Mouse (Mus musculus) thymus, postnatal 10 days (tissue): ENCODE results near the gene Rhox4a.
"Not testable (repeated sequence)": the region's sequence is repeated elsewhere in the genome, so short reads cannot be mapped to it uniquely, and the experiment has no call there.

Experiments used
- DNase-seq, 2 experiments: peaks; one replicate each; pipeline ENCODE4 v3.0.0; 2021; ENCODE audit warnings: low spot score in 2 of 2

Rhox4a gene

GRCm38 (mm10) chrX:37265038-37265437, at the start of gene Rhox4a:
TSS of gene Rhox4a (plus strand) at chrX:37265338.
- not testable (repeated sequence) for DNase-seq

DNA sequence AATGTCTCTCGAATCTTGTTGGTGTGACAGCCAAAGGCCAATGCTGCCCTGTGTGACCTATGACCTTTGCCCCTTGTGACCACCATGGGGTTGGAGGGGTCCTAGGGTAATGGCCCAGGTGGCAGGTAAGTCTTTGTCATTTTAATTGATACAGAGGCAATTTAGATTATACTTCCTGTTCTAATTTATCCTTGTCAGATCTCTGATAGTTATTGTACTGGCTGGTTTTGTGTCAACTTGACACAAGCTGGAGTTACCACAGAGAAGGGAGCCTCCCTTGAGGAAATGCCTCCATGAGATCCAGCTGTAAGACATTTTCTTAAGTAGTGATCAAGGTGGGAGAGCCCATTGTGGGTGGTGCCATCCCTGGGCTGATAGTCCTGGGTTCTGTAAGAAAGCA, 43.0 kb upstream of the Rhox4a start, which contains the start of gene Rhox1:
Gene Rhox1, minus strand, starts transcription at position 101 of the 400 bp plus-strand sequence.
- DNase-seq: not testable (repeated sequence)

DNA sequence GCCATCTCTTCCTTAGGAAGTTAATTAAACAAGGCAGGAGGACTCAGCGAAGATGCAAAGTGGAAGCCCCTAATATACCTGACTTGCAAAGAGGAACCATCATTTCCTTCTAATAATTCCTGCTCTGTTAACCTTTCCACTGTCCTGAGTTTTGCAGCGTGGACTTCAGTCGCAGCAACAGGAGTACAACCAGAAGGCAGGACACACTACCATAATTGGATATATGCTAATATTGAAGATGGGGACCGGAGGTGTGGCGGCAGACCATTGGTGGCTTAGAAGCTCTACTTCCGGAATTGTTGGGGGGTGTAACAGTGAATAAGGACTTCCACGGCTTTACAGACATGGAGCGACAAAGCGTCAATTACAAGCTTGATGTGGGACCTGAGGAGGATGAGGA, 20.5 kb upstream of the Rhox4a start, which contains the start of gene Rhox2a:
Gene Rhox2a, plus strand, starts transcription at position 301 of the 400 bp plus-strand sequence.
- not testable (repeated sequence) for DNase-seq

DNA sequence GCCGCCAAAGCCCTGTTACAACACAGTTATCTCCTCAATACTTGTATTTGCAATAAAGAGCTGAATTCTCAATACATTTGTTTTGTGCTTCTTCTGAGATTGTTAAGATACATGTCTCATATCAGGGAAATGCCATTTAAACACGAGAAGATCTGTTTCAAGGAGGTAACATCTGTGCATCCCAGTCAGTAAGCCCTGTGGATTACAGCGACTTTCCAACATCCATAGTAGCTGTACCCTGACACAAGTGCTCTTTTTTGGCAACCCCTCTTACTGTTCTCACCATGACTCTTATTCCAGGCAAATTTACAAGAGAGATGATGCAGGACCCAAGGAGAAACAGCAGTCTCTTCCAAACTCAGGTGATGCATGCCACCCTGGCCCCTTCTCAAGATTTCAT, 15.5 kb upstream of the Rhox4a start, which contains the start of gene Rhox3a:
Gene Rhox3a, plus strand, starts transcription at position 301 of the 400 bp plus-strand sequence.
- DNase-seq: not testable (repeated sequence)
